Mouse (Mus musculus) kidney, postnatal 14 days (tissue): ENCODE results near the gene Map3k3.
"Not testable (repeated sequence)": the region's sequence is repeated elsewhere in the genome, so short reads cannot be mapped to it uniquely, and the experiment has no call there.

Experiments used
- DNase-seq: peaks from one replicate; pipeline ENCODE4 v3.0.0; 2022; ENCODE audit warnings: mixed read lengths

The Map3k3 gene

DNA sequence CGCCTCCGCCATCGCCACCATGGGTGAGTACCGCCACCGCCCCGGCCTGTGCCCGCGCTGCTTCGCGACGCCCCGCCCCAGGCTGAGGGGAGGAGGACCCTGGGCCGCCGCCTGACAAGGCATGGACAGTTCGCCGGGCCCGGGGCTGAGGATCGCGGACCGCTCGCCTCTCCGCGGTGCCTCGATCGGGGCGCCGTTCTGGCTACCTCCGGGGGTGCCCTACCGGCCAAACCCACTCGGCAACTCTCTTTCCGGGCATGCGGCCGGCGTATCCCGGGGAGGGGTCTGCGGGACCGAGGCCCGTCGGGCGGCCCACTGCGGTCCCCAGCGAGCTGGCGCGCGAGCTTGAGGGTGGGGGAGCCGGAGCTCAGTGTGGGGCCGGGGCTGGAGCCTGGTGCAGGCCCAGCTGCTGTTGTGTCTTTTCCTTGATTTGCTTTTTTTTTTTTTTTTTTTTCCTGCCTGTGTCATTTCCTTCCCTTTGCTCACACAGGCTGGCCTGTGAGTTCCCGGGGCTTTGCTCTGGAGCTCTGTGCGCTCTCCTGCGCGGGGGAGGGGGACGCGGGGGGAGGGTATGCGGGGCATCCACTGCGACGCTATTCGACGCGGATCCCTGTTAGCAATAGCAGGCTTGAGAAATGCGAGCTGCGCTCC, 623 bp downstream of the Map3k3 start:
- DNase-seq, result peak; percentile 85

GRCm38 (mm10) chr11:106098223-106098622, 13.8 kb downstream of the Map3k3 start:
- DNase-seq, result peak; percentile 44

DNA sequence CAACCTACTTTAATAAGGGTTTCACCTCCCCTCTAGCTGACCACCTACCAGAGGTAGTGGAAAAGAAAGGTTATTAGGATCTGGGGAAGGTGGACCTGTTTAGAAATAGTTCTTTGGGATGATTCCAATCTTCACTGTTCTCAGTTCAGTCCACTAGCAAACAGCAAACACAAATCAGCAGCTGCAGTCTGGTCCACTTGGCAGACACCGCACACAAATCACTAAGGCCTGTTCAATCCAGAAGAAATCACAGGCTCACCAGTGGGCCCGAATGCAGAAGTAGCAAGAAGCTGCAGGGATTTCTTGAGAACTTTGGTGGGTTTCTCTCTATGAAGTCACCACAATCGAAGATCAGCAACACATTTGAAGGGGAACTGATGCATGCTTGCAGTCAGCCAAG, 18.5 kb downstream of the Map3k3 start:
- no peak for DNase-seq

- no peak for DNase-seq
Observed at GRCm38 (mm10) chr11:106106047-106106587, 21.7 kb downstream of the Map3k3 start.

DNA sequence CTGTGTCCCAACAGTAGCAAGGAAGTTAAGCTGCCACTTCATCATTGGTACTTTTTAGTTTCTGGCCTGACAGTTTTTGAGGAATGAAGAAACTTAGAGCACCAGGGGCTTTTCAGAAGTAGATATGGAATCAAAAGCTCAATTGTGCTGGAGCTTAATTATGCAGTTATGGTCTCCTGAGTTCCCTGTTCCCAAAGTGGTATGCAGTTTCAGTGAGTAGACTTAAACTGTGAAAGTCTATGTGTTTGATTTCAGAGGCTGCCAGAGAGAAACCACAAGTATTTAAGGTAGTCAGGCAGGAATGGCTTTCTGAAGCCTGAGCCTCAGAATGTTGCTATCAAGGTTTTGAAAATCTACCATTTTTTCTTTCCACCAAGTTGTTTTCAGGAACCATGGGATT, 27.3 kb downstream of the Map3k3 start:
- no peak for DNase-seq

- no peak for DNase-seq
Observed at GRCm38 (mm10) chr11:106122221-106122620, 37.8 kb downstream of the Map3k3 start.

DNA sequence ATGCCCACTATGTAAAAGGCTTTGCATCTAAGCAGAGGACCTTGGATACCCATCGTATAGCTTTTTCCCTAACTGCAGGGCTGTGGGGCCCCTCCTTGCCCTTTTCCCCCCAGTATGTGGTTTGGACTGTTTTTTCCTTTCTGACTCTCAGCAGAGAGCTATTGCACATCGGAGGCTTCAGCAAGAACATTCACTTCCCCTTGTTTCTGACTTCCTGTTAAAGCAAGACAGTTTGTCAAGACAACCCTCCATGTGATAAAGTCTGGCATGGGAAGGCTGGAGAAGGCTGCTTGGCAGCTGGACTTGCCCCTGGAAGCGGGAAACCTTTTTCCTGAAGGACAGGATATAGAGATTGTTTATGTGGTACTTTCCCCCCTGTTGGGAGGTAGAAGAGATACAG, 38.3 kb downstream of the Map3k3 start:
- DNase-seq, result peak; percentile 49

DNA sequence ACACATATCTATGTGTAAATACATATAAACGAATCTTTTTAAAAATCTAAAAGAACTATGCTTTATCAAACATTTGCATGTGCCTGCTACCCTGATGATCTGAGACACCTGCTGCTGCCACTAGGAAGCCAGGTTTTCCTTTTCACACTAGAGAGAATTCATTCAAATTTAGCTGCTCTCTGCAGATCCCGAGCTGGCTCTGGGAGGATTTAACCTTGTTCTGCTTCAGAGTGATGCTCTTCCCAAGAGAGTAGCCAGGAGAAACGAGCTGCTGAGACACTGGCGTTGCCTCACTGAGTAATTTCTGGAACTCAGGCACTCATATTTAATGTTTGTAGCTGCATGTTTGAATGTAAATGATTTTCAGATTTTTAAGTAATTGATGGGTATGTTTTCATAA, 40.4 kb downstream of the Map3k3 start:
- DNase-seq, result no peak

DNA sequence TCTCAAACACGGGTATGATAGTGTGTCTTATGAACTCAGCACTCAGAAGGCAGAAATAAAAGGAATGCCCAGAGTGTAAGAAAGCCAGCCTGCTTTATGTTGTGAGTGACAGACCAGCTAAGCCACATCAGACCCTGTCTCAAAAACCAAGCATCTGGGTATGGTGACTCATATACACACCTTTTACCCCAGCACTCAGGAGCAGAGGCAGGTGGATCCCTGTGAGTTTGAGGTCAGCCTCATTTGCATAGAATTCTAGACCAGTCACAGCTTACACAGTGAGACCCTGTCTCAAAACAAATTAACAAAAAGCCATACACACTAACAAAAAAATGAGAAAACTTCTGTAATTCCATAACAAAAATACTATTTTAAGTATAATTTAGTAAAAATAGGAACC, 41.4 kb downstream of the Map3k3 start:
- no peak for DNase-seq

- not testable (repeated sequence) for DNase-seq
Observed at GRCm38 (mm10) chr11:106126727-106127373, 42.4 kb downstream of the Map3k3 start.

DNA sequence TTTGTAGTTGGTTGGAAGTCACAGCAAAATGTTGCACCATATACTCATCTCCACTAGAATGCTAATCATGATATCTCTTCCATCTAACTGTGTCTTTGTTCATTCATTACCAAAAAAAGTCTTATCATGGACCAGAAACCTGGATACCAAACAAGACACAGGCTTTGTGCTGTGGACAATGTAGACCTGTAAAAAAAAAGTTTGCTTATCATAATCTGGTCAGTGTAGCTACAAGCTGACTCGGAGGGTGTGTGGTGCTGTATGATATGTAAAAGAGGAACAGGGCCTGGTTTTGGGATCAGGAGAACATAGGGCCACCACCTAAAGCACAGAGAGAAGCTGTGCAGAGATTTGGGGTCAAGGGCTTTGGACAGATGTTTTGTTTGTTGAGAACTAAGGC, 45.1 kb downstream of the Map3k3 start:
- DNase-seq, result no peak

DNA sequence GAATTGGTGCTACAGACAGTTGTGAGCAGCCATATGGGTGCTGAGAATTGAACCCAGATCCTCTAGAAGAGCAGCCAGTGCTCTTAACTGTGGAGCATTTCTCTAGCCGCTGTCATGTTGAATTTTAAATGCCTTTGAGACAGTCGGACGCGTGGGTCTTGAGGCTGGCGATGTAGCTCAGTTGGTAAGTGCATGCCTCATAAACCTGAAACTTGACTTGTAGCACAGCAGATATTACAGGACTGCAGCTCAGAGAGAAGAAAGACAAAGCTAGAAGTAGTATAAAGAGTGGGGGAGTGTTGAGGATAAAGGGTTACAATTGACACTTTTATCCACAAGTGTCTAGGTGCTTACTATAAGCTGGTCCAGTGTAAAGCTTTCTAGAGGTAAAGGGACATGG, 48.1 kb downstream of the Map3k3 start:
- DNase-seq, result no peak

GRCm38 (mm10) chr11:106134580-106135528, 50.4 kb downstream of the Map3k3 start:
- DNase-seq, result peak; percentile 93

DNA sequence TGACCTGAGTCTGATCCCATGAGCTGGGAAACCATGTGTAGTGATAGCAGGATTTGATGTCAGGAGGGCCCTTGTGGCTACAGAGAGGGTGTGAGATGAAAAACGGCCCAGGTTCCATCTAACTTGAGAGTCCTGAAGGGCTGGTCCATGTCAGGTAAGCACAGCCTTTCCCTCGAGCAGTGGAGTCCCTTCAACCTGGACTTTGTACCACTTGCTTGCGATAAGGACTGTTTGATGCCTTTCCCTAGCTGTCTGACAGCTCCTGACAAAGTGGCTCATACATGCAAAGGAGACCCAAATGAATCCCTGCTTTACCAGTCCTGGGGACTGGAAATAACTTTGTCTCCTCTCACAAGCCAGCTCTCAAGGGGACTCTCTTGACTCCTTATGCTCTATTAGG, 66.8 kb downstream of the Map3k3 start:
- no peak for DNase-seq

GRCm38 (mm10) chr11:106152132-106152531, 67.7 kb downstream of the Map3k3 start:
- no peak for DNase-seq

- DNase-seq, result no peak
Observed at GRCm38 (mm10) chr11:106154091-106154490, 69.7 kb downstream of the Map3k3 start.

DNA sequence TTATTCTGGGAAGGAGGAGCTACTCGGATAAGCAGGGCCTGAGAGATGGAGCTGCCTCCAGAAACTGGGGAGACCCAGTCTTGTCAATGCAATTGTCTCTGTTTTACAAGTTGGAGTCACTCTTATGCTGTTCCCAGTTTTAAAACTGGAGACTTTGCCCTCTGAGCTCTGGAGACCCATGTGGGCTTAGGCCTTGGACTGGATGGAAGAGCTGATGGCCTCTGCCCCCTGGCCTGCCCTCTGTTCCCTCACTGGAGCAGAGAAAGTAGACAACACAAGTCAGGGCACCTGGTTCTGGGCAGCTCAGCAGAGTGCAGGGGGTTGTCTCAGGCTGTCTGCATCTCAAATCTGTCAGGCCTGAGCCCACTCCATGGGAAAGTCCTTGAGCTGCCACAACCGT, 70.4 kb downstream of the Map3k3 start:
- peak; percentile 23 for DNase-seq

GRCm38 (mm10) chr11:106155761-106156160, 71.3 kb downstream of the Map3k3 start:
- no peak for DNase-seq

- no peak for DNase-seq
Observed at GRCm38 (mm10) chr11:106156257-106156656, 71.8 kb downstream of the Map3k3 start.

DNA sequence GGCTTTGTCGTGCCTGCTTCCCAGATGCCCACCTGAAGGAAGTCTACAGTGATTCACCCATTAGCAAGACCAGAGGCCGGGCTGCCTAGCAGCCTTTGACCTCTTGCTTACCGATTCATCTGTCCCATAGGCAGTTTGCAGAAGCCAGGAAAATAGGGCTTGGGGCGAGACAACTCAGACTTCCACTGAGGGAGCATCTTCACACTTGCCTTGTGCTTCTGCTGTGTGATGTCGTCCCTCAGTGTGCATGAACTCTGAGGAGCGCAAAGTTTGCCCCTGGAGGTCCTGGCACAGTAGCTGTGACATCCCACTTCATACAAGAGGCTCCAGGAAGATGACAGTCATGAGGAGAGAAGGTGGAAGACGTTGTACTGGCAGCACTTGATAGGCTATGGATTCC, 72.7 kb downstream of the Map3k3 start:
- DNase-seq, result no peak

DNA sequence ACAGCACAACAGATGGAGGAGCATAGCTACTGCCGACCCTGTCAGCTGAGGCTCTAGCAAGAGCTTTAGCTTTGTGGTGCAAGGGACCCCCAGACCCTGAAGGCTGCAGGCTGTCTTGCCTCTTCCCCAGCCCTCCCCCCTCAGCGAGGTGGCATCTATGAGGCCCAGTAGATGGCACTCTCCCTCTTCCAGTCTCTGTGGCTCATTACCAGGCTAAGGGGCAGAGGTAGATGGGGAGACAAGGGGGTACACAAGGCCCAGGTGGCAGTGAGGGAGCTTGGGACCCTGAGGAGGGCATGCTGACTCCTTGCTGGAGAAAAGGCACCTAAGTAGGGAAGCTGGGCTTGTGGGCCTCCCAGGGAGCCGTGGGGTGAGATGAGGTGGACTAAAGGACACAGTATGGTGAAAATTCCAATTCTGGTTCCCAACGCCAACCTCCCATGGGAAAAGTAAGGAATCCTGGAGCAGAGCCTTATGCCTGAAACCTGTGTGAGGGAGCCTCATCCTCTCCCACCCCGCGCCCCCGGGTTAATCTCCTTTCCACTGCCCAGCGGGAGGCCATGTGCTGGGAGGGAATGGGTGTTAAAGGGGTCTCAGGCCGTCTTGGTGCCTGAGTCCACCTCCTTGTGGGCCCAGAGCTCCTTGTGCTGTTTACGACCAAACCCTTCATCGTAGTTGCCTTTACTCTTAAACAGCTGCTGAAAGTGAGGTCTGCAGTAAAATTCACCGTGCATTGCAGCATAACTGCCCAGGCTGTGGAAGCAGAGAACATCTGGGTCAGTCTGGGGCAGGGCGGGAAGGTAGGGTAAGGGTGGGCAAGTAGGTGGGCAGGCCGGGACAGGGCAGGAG, 73.9 kb downstream of the Map3k3 start:
- peak; percentile 31 for DNase-seq

DNA sequence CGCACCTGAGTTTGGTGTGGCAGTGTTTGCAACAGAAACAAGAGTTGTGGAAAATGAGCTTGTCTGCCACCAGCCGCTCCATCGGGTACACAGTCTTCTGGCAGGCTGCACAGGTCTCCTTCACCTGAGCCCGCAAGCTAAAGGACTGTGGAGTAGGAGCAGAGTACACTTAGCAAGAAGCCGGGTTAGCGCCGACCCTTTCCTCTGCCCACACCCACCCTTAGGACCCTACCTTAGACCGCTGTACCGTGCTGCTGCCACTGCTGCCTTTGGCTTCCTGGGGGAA, 74.5 kb downstream of the Map3k3 start:
- DNase-seq, result no peak
